Mouse (Mus musculus): ENCODE data around the gene Rac1.
"Not testable (repeated sequence)": the region's sequence is repeated elsewhere in the genome, so short reads cannot be mapped to it uniquely, and the experiment has no call there.

Gene Rac1

DNA sequence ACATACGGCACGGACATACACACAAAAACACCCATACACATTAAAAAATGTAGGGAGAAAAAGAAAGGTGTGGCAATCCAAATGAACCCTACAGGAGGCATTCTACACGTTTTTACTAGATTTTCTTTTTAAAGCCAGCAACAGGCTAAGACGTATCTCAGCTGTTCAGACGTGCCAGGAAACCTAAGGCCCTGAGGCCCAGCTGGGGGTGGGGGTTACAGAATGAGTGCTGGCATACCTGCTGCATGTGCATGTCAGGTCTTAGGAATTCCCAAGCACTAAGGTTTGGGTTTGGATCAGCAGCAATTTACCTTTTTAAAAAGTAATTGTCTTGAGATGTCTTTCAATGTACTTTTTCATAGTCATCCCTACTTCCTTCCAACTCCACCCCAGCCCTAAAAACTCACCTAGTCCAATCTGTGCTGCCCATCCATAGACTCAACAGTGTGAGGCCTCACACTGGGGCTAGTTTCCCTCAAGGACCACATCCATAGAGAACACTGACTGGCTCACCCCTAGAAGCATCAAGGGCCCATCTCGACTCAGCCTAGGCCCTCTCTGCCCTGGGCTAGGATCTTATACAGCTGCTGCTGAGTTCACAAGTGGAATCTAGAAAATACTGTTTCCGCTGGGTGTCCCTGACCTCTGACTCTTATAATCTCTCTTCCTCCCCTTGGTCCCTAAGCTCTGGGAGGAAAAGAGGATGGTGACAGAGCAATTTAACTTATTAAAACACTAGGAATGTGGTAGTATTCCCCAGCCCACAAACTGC is 2.2 kb downstream of the Rac1 start:
- no peak for DNase-seq (ENCODE audit: low spot score)

DNA sequence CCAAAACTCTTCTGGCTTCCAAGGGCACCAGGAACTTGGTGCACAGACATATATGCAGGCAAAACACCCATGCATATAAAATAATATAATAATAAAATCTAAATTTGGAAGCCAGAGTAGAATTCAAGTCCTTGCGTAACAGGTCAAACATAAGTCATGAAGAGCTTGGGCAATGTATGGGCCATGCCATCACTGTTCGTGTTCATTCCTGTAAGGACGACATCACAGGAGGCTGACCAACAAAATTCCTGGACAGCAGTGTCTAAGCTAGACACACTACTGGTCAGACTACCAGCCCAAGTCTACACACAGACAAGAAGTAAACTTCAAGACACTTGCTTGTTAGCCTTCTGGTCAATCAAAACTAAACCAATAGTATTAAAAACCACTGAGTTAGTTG is 5.0 kb downstream of the Rac1 start:
- DNase-seq (ENCODE audit: low spot score), result no peak

DNA sequence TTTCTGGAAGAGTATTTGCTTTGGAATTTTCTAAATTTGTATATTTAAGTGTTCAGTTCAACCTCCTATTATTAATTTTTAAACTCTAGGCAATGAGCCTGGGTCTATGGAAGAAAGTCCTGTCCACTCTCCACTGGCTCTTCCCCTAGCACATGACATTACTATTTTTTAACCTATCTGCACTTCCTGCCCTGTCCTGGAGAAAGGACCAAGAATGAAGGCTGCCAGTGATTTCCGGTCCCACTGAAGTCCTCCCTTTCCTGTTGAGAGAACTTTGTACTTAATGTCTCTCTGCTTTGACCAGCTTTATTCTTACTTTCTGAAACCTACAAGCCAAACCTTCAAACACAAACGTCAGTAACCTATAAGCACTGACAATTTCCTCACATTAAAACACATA is 7.4 kb downstream of the Rac1 start:
- no peak for DNase-seq (ENCODE audit: low spot score)

DNA sequence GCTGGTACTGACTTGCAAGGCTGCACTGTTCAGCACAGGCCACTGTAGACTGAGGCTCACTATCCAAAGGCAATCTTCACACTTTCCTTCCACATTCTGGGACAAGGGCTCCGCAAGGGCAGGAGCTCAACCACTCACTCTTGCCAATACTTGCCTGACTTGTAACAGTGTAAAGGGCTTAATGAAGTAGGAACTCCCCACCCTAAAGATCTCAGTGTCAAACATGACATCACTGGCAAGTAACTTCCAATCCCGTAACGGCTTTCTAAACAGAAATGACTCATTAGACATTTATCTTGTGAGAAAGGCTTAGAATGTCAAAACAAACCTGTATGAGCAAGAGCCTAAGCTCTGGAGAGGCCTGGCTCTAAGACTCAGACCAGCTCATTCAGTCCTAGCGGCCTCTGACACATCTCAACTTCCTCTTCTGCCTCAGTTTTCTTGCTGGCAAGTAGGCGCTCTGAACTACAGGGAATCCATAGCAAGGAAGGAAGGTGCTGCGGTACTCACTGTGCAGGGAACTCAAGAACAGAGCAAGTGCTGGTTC is 9.7 kb downstream of the Rac1 start:
- DNase-seq (ENCODE audit: low spot score), result no peak

DNA sequence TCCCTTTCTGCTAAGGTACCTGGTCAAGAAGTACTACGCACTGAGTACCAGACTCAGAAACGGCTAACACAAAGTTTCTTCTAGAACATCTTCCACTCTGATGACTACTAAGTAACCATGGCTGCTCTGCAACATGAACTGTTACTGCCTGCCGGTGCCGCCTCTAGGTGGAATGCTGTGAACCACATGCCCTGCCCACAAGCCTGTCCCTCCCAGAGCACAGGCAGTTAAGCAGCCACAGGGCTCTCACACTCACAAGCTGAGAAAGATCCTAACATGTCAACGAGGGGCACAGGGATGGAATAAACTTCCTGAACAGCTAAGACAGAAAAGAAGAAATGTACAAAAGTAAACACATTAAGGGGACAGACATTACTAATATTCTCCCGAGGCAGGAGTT is 10.4 kb downstream of the Rac1 start:
- DNase-seq (ENCODE audit: low spot score), result no peak

DNA sequence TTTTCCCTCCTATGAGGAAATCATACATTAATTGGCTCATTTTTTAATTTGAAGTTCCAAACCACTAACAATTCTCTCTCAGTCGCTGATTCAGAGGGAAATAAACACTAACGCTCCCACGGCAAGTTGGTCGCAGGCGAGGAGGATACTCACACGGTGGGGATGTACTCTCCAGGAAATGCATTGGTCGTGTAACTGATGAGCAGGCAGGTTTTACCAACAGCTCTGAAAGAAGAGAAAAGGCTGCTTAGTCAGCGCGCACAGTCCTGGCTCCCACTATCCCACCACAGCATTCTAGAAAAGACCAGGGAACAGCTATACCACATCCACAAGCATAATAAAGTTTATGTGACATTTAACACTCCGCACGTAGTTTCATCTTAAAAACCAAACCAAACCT is 10.8 kb downstream of the Rac1 start:
- no peak for DNase-seq (ENCODE audit: low spot score)

DNA sequence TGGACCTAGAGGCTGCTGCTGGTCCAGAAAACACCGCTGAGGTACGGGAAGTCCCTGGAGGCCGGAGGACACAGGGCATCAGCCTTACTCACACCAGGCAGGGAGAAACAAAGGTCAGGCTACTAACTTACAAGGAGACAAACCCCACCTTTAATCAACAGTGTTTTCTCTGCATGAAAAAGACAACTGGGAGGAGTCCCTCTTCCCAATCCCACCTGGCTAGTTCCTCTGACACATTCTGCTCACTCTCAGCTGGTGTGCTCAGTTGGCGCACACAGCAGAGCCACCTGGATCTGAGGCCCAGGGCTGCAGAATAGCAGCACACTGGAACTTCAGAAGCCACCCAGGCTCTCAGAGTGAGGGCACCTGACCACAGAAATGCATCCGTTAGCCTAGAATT is 13.0 kb downstream of the Rac1 start:
- DNase-seq (ENCODE audit: low spot score), result no peak

DNA sequence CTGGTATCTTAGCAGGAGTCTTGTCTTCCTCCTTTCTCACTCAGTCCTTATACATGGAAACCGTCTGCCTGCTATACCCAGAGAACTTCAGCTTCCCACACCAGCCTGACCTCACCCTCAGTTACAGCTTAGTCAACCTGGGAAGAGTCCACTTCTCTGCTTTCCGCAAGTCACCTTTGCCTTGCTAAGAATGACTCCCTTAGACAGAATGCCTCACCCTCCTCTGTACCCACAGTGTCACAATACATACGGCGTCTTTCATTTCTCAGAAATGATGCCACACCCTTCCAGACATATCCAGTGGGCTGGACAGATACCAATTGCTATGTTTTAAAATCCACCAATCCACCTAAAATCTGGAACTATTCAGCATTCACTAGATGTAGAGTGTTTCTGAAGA is 15.5 kb downstream of the Rac1 start:
- no peak for DNase-seq (ENCODE audit: low spot score)

DNA sequence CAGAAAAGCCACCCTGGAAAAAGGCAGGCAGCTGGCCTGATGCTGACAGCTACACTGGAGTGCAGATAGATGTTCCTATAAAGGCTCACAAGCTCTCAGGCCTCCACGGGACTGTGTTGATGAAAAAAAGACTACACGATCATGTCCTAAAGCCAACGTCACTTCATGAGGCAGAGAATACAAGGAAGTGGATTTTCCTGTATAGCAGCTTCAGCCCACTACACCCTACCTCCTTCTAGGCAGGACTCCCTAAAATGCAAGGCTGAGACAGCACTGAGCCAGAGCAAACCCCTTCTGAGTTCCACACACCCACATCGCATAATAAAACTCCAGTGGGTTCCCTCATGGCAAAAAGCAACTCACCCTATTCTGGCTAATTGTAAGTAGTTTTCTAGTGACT is 16.3 kb downstream of the Rac1 start:
- no peak for DNase-seq (ENCODE audit: low spot score)

DNA sequence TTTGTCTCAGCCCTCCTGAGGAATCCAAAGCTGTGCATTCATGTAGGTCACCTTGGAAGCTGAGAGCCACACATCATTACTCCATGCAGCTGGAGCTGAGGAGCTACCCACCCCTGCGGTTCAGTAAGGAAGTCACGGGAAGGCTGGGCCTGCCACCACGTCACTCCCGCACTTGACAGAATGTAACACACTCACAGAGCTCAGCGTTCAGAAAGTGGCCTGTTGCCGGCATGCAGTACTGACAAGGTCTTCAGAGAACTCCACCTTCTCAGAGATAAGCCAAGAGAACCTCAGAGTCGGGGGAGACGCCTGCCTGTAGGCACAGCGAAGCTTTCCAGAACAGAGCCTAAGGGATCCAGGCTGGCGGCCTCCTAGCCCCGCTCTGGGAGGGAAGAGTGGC is 18.1 kb downstream of the Rac1 start:
- no peak for DNase-seq (ENCODE audit: low spot score)

DNA sequence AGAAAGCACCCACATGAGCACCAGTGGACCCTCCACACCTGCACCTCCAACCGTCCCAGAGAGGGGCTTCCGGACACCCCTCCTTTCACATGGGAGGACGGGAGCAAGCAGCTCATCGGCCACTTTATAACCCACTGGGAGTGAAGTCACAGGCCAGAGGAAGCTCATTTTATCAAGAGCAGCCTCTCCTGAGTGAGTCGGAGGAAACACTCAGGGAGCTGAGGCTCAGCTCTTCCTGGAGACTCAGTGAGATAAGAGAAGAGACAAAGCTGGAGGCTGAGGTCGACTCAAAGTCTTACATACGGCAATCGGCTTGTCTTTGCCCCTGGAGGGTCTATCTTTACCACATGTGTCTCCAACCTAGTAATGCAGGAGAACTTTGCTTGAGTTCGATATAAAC is 18.5 kb downstream of the Rac1 start:
- DNase-seq (ENCODE audit: low spot score), result no peak

DNA sequence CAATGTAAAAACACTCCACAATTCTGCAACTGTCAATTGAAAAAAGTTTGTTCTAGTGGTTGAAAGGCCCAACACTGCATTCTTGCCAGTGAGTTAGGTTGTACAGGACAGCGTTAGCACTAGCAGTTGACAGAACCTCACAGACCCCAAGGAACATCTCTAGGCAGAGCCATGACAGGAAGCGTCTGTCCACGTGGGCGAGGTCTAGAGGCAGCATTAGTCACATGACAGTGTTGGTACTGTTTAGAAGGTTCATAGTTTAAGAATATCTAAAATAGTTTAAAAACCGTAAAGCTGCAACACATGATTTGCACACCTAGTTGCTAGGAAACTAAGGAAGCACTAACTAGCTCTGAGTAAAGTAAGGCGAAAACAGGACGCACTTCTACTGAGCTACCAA is 22.3 kb downstream of the Rac1 start:
- DNase-seq (ENCODE audit: low spot score), result no peak

DNA sequence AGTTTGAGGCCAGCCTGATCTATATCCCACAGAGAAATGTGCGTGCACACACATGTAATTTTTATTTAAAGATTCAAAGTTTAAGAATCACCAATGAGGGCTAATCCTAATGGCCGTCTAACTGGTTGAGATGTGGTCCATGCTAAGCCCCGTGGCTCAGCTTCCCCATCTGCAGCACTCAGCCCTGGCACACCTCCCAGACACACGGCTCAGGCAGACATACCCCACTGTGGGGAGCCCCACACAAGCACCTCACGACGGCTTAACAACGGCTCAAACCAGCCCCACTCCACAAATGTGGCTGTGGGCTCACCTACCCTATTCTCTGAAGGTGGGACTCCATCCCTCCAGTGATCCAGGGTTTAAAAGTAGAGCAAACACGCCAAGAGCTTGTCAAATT is 22.8 kb downstream of the Rac1 start:
- DNase-seq (ENCODE audit: low spot score), result no peak

DNA sequence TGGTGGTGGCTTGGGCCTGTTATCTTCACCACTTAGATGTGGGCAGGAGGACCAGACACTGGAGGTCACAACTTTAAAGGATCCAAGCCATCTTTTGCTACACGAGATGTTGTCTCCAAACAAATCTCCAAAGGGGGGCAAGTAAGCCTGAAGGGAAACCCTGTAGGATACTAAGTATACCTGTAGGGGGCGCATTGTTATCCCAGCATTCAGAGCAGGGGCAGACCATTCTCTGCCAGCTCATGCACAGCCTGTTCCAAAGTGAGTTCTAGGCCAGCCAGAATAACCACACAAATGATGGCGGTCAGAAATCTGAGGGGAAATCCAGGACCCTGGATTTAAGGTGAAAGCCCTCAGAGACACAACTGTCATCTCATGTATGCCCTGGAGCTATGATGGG is 23.4 kb downstream of the Rac1 start:
- DNase-seq (ENCODE audit: low spot score), result no peak

DNA sequence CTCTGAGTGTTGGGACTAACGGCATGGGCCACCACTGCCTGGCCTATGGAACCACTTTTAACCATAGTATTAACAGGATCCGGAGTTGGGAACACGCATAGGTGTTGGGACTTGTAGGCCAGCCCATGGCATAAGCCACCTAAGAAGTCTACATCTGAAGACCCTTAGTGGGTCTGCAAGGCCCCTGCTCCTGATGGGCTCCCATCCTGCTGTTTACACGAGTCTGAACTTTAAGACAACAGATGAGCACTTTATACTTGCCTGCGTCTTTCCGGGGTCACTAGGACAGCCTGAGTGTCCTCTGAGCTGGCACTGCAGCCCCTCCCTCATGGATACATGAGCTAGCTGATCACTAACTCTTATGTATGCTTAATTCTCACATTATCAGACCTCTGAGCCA is 24.1 kb downstream of the Rac1 start:
- no peak for DNase-seq (ENCODE audit: low spot score)

DNA sequence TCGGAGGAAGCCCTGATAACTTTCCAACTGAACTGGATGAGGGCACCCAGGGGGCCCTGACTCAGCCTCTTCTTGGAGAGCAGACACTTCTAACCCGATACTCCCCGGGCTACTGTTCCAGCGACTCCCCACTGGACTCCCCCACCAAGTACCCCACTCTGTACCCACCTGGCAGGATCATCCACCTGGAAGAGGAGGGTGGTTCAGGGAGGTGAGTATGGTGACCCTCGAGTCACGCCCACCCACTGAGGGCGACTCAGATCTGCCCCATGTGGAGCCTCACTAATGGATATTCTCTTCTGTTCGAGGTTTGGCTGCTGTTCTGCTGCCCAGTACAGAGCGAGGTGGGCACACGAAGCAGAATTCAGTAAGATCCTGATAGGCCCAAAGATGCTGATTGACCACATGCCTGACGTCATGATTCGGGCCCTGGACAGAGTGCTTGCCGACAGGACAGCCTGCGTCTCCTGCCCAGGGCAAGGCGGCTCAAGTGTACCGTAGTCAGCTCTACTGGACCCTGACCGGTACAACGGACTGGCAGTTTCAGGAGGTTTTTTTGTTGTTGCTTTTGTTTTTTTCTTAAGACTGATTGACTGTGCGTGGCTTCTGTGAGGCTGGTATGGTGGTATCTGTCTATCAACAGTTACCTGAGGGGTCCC is 24.8 kb downstream of the Rac1 start:
- DNase-seq (ENCODE audit: low spot score), result no peak

DNA sequence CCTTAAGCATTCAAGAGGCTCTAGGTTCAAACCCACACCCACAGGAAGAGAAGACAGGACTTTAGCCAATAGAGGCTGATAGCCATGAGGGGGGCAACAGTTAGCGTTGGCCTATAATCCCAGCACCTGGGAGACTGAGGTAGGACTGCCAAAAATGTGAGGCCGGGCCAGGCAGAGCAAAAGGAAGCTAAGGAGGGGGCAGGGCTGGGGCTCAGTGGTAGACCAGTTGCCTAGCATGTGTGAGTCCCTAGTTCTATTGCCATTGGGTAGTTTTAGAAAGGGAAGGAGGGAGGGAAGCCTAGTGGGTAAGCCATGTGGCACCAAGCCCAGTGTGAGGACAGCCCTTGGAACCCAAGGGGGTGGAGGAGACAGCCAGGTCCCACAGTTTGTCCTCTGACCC is 26.2 kb downstream of the Rac1 start:
- DNase-seq (ENCODE audit: low spot score), result no peak

DNA sequence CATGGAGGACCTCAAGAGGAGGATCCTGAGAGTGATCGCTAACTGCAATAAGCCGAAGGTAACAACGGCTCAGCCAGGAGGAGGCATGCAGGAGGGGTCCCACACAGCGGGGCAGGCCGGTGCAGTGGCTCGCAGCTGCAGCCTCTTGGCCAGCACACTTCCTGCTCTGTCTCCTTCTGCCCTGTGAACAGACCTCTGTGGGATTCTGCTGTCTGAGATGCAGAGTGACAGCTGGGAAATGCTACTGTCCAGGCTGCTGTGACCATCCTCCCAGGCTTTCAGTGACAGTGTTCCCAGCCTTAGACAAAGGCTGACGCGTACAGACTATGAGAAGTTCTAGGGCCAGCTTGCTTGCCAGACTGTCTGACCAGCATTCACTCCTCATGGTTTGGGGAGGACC is 26.7 kb downstream of the Rac1 start:
- no peak for DNase-seq (ENCODE audit: low spot score)

DNA sequence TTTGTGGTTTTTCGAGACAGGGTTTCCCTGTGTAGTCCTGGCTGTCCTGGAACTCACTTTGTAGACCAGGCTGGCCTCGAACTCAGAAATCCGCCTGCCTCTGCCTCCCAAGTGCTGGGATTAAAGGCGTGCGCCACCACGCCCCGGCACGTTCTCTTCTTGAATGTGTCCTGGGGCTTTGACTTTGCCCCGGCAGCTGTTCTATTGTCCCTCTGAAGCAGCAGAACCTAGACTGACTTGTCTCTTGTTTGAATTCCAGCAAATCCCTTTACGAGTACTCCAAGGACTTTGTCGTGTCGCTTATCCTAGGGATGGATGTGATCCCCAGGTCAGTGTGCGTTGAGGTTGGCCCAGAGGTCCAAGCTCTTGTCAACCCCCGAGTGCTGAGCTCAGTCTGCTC is 27.1 kb downstream of the Rac1 start:
- not testable (repeated sequence) for DNase-seq (ENCODE audit: low spot score)

DNA sequence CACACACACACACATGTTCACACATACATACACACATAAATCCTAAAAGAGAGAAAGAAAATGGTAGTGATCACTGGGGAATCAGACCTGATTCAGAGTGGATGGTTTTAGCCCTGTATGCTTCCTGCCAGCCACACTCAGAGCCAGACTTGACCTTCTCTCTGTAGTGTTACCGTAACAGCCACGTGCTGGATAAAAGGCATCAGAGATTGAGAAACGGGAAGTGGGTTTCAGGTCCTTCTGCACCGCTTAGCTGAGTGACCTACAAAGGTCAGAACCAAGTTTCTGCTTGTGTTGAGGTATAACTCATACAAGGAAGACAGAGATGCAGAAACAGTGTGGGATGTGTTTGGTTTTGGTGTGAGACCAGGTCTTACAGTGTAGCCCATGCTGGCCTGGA is 28.1 kb downstream of the Rac1 start:
- no peak for DNase-seq (ENCODE audit: low spot score)

DNA sequence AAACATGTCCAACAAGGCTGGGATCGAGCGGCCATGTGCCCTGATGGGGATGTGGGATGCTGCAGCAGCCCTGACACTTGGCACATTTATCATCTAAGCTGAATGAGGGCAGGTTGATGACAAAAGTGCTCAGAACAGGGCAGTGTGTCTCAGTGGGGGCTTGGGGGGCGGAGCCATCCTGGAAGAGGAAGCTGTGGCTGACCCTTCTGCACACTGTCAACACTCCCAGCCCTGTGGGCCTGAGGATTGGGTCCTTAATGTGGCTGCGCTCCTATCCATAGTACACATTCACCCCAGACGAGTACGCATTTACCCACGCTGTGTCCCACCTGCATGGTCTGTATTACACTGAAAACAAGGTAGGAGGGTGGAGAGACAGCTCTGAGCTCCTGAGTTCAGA is 28.6 kb downstream of the Rac1 start:
- DNase-seq (ENCODE audit: low spot score), result no peak

DNA sequence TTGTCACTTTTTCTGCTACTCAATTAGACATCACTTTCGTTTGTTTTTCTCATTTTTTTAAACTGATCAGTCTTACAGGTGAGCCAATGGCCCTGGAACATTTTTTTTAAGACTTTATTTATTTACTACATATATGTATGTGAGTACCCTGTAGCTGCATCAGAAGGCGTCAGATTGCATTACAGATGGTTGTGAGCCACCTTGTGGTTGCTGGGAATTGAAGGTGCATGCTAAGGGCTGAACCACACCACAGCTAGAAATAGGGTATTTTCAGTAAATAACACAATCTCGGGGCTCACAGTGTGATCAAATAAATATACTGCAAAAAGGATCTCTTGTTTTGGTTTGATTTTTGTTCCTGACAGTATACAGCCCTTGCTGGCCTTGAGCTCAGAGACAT is 30.4 kb downstream of the Rac1 start:
- DNase-seq (ENCODE audit: low spot score), result no peak

DNA sequence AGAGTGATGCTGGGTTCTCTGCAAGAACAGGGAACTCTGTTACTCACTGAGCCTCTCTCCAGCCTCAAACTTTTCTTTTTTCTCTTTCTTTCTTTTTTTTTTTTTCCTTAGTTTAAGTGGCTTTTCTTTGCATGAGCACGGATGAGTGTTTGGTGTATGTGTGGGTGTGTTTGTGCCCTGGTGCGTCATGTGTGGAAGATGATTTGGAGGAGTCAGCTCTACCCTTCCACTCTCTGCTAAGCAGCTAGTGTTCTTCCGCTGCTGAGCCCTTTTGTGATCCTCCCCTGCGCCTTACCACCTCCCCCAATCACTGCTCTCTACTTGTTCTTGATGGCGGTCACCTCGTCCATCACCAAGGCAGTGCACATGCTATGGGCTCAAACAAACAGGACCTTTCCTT is 32.1 kb downstream of the Rac1 start:
- no peak for DNase-seq (ENCODE audit: low spot score)

DNA sequence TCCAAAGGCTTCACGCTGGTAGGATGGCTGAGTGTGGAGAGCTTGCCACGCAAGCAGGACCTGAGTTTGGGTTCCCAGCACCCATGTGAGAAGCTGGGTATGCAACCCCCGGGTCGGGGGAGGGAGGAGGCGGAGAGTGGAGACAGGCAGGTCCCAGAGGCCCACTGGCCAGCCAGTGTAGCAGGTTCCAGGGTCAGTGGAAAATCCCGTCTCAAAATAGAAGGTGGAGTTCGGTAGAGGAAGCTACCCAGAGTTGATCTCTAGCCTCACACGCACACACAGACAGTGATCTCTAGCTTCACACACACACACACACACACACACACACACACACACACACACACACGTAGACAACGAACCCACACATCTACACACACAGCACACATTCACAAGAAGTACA is 34.7 kb downstream of the Rac1 start:
- no peak for DNase-seq (ENCODE audit: low spot score)
